Mouse (Mus musculus) lung, postnatal 0 days (tissue): ENCODE results near the gene Tmco1.

Source experiments
- CTCF ChIP-seq: IDR thresholded peaks from 2 replicates; pipeline ENCODE4 v1.5.1; 2016; ENCODE audit warnings: antibody characterized with exemption, mild to moderate bottlenecking
- EP300 ChIP-seq: IDR thresholded peaks from 2 replicates; pipeline ENCODE4 v1.6.1; 2016; ENCODE audit warnings: antibody characterized with exemption, mild to moderate bottlenecking, control low read depth

GRCm38 (mm10) chr1:167360268-167360667, 52.1 kb downstream of the Tmco1 start:
- TF ChIP-seq CTCF (no peak), EP300 (no peak)
